Mouse (Mus musculus): ENCODE measurements around the gene Atp4b.

Atp4b gene

GRCm38 (mm10) chr8:13396725-13397124, at the start of gene Atp4b:
Atp4b (minus strand) TSS chr8:13396825.
- no peak for DNase-seq (ENCODE audit: extremely low spot score, low read depth, low spot score)

- no peak for DNase-seq (ENCODE audit: extremely low spot score, low read depth, low spot score)
Observed at GRCm38 (mm10) chr8:13442152-13442551, 45.5 kb upstream of the Atp4b start.

GRCm38 (mm10) chr8:13437531-13437930, 40.9 kb upstream of the Atp4b start:
- DNase-seq (ENCODE audit: extremely low spot score, low read depth, low spot score): no peak

- no peak for DNase-seq (ENCODE audit: extremely low spot score, low read depth, low spot score)
Observed at GRCm38 (mm10) chr8:13436052-13436451, 39.4 kb upstream of the Atp4b start.

GRCm38 (mm10) chr8:13434889-13435288, 38.3 kb upstream of the Atp4b start, which contains the start of gene Tmem255b:
Tmem255b (plus strand) TSS chr8:13435189.
- no peak for DNase-seq (ENCODE audit: extremely low spot score, low read depth, low spot score)

GRCm38 (mm10) chr8:13433130-13433529, 36.5 kb upstream of the Atp4b start:
- no peak for DNase-seq (ENCODE audit: extremely low spot score, low read depth, low spot score)

- DNase-seq (ENCODE audit: extremely low spot score, low read depth, low spot score): no peak
Observed at GRCm38 (mm10) chr8:13430866-13431265, 34.2 kb upstream of the Atp4b start.

- DNase-seq (ENCODE audit: extremely low spot score, low read depth, low spot score): no peak
Observed at GRCm38 (mm10) chr8:13430412-13430811, 33.8 kb upstream of the Atp4b start.

GRCm38 (mm10) chr8:13428156-13428555, 31.5 kb upstream of the Atp4b start:
- no peak for DNase-seq (ENCODE audit: extremely low spot score, low read depth, low spot score)

GRCm38 (mm10) chr8:13427351-13427750, 30.7 kb upstream of the Atp4b start:
- DNase-seq (ENCODE audit: extremely low spot score, low read depth, low spot score): no peak

GRCm38 (mm10) chr8:13420970-13421369, 24.3 kb upstream of the Atp4b start:
- no peak for DNase-seq (ENCODE audit: extremely low spot score, low read depth, low spot score)

GRCm38 (mm10) chr8:13419111-13419639, 22.6 kb upstream of the Atp4b start:
- no peak for DNase-seq (ENCODE audit: extremely low spot score, low read depth, low spot score)

GRCm38 (mm10) chr8:13415879-13416278, 19.3 kb upstream of the Atp4b start:
- no peak for DNase-seq (ENCODE audit: extremely low spot score, low read depth, low spot score)

- DNase-seq (ENCODE audit: extremely low spot score, low read depth, low spot score): no peak
Observed at GRCm38 (mm10) chr8:13413823-13414390, 17.3 kb upstream of the Atp4b start.

GRCm38 (mm10) chr8:13412891-13413558, 16.4 kb upstream of the Atp4b start:
- no peak for DNase-seq (ENCODE audit: extremely low spot score, low read depth, low spot score)

GRCm38 (mm10) chr8:13411597-13411996, 15.0 kb upstream of the Atp4b start:
- peak; percentile 41 for DNase-seq (ENCODE audit: extremely low spot score, low read depth, low spot score)

GRCm38 (mm10) chr8:13406011-13406410, 9.4 kb upstream of the Atp4b start:
- DNase-seq (ENCODE audit: extremely low spot score, low read depth, low spot score): no peak

- no peak for DNase-seq (ENCODE audit: extremely low spot score, low read depth, low spot score)
Observed at GRCm38 (mm10) chr8:13404666-13405131, 8.1 kb upstream of the Atp4b start, which contains the start of gene Grk1. Grk1 (plus strand) TSS chr8:13405081.

GRCm38 (mm10) chr8:13403517-13403916, 6.9 kb upstream of the Atp4b start:
- DNase-seq (ENCODE audit: extremely low spot score, low read depth, low spot score): no peak

GRCm38 (mm10) chr8:13393869-13394268, 2.8 kb downstream of the Atp4b start:
- no peak for DNase-seq (ENCODE audit: extremely low spot score, low read depth, low spot score)

GRCm38 (mm10) chr8:13388744-13389143, 7.9 kb downstream of the Atp4b start:
- DNase-seq (ENCODE audit: extremely low spot score, low read depth, low spot score): no peak

GRCm38 (mm10) chr8:13387728-13388127, 8.9 kb downstream of the Atp4b start:
- DNase-seq (ENCODE audit: extremely low spot score, low read depth, low spot score): no peak

Measured in hindlimb bud, embryonic 11.5 days (tissue).